Mouse (Mus musculus): Measurements from ENCODE around the gene Apobec2. TPM values are rescaled to one million over a fixed set of nuclear protein-coding genes. Genes with fewer than 3 reads are reported as not detected.
"Not testable (repeated sequence)": the region's sequence is repeated elsewhere in the genome, so short reads cannot be mapped to it uniquely, and the experiment has no call there.

Gene Apobec2
- total RNA-seq (2021) = 1 to 10 TPM; 1.3 to 1.9 TPM
- long read RNA-seq, experiment 1, transcript Apobec2-201 (3 exons, 1,420 nt) = major isoform, 7 of 9 reads
- long read RNA-seq, experiment 1, partial matches to known transcripts = 2 of 9 reads
- long read RNA-seq, experiment 1, other reads (novel, unspliced or antisense) = 0 of 9 reads
- long read RNA-seq, experiment 2, partial matches to known transcripts = 0 of 4 reads
- long read RNA-seq, experiment 2, other reads (novel, unspliced or antisense) = 0 of 4 reads

- DNase-seq = no peak
Measured at GRCm38 (mm10) chr17:48432158-48432980, at the start of gene Apobec2. Gene Apobec2, minus strand, starts transcription at chr17:48432930.

- DNase-seq = no peak
Measured at GRCm38 (mm10) chr17:48479952-48480351, 47.2 kb upstream of the Apobec2 start.

- no peak for DNase-seq
Measured at GRCm38 (mm10) chr17:48475444-48475843, 42.7 kb upstream of the Apobec2 start.

GRCm38 (mm10) chr17:48474282-48474681 is 41.6 kb upstream of the Apobec2 start:
- not testable (repeated sequence) for DNase-seq

GRCm38 (mm10) chr17:48467395-48468231 is 34.9 kb upstream of the Apobec2 start:
- DNase-seq = peak; percentile 85 to 87

- no peak for DNase-seq
Measured at GRCm38 (mm10) chr17:48466769-48467394, 34.2 kb upstream of the Apobec2 start.

GRCm38 (mm10) chr17:48463391-48463790 is 30.7 kb upstream of the Apobec2 start:
- no peak for DNase-seq

- no peak for DNase-seq
Measured at GRCm38 (mm10) chr17:48462096-48462495, 29.4 kb upstream of the Apobec2 start.

GRCm38 (mm10) chr17:48457971-48458653 is 25.4 kb upstream of the Apobec2 start:
- no peak for DNase-seq

GRCm38 (mm10) chr17:48455955-48456354 is 23.2 kb upstream of the Apobec2 start:
- no peak for DNase-seq

GRCm38 (mm10) chr17:48454688-48455087 is 22.0 kb upstream of the Apobec2 start, which contains the start of gene Unc5cl:
Gene Unc5cl, plus strand, starts transcription at chr17:48454901.
- no peak for DNase-seq

GRCm38 (mm10) chr17:48454190-48454589 is 21.5 kb upstream of the Apobec2 start:
- DNase-seq = no peak

GRCm38 (mm10) chr17:48453489-48453888 is 20.8 kb upstream of the Apobec2 start:
- DNase-seq = no peak

- DNase-seq = no peak
Measured at GRCm38 (mm10) chr17:48451753-48452444, 19.2 kb upstream of the Apobec2 start.

- no peak for DNase-seq
Measured at GRCm38 (mm10) chr17:48451353-48451675, 18.6 kb upstream of the Apobec2 start, which contains the start of gene Tspo2. Gene Tspo2, minus strand, starts transcription at chr17:48451522.

- no peak for DNase-seq
Measured at GRCm38 (mm10) chr17:48450666-48451352, 18.1 kb upstream of the Apobec2 start.

GRCm38 (mm10) chr17:48447675-48448074 is 14.9 kb upstream of the Apobec2 start:
- no peak for DNase-seq

- DNase-seq = no peak
Measured at GRCm38 (mm10) chr17:48443542-48444145, 10.9 kb upstream of the Apobec2 start.

GRCm38 (mm10) chr17:48442745-48443457 is 10.2 kb upstream of the Apobec2 start:
- DNase-seq = peak; percentile 63 to 74
